Mouse (Mus musculus): ENCODE data around the gene Kif21b. TPM values are rescaled to one million over a fixed set of nuclear protein-coding genes. Genes with fewer than 3 reads are reported as not detected.

Kif21b gene
- polyA plus RNA-seq (2012; rRNA removed): 12.4 and 28.6 TPM in 2 replicates

GRCm38 (mm10) chr1:136130951-136131558, at the start of gene Kif21b:
Kif21b (plus strand) TSS chr1:136131389.
- no peaks in the 10 kb centered on the region for H3K27me3 ChIP-seq (ENCODE audit: control insufficient read depth, insufficient read depth, low read length)
- H3K4me3 ChIP-seq (ENCODE audit: low read depth, low read length): peak within 1 kb of the TSS; percentile 76
- TF ChIP-seq POLR2A (IDR thresholded peaks at IDR 0.05; ENCODE audit: low read depth, low read length): peak; percentile 79
- no peak for TF ChIP-seq CTCF (IDR thresholded peaks at IDR 0.05; ENCODE audit: extremely low read depth, insufficient read length, insufficient replicate concordance, low read depth, low read length)
- H3K27ac ChIP-seq (ENCODE audit: insufficient read depth, low read depth, low read length): peak within 1 kb of the TSS; percentile 77
- 2% methylated on average over 42 of the region's 42 CpGs for WGBS
- no peaks in the 10 kb centered on the region for H3K36me3 ChIP-seq (ENCODE audit: control insufficient read depth, insufficient read depth, low read length)
- peaks cover 47% of the 10 kb centered on the region for H3K4me1 ChIP-seq (ENCODE audit: control insufficient read depth, insufficient read depth, insufficient read length, low read length)

GRCm38 (mm10) chr1:136085988-136086685, 45.1 kb upstream of the Kif21b start:
- 53% methylated on average over 3 of the region's 3 CpGs for WGBS

GRCm38 (mm10) chr1:136089368-136090165, 41.6 kb upstream of the Kif21b start:
- no peak overlapping the region for H3K4me3 ChIP-seq (ENCODE audit: low read depth, low read length)
- TF ChIP-seq CTCF (IDR thresholded peaks at IDR 0.05; ENCODE audit: extremely low read depth, insufficient read length, insufficient replicate concordance, low read depth, low read length): no peak
- no peak for TF ChIP-seq POLR2A (IDR thresholded peaks at IDR 0.05; ENCODE audit: low read depth, low read length)
- WGBS: 70% methylated on average over 9 of the region's 9 CpGs
- no peaks in the 10 kb centered on the region for H3K27me3 ChIP-seq (ENCODE audit: control insufficient read depth, insufficient read depth, low read length)
- H3K27ac ChIP-seq (ENCODE audit: insufficient read depth, low read depth, low read length): no peak overlapping the region
- no peaks in the 10 kb centered on the region for H3K36me3 ChIP-seq (ENCODE audit: control insufficient read depth, insufficient read depth, low read length)
- no peaks in the 10 kb centered on the region for H3K4me1 ChIP-seq (ENCODE audit: control insufficient read depth, insufficient read depth, insufficient read length, low read length)

More at GRCm38 (mm10) chr1:136085988-136086685, 45.1 kb upstream of the Kif21b start:
- Histone ChIP-seq H3K4me3 (ENCODE audit: low read depth, low read length) (no peak overlapping the region), H3K27me3 (ENCODE audit: control insufficient read depth, insufficient read depth, low read length) (no peaks in the 10 kb centered on the region), H3K36me3 (ENCODE audit: control insufficient read depth, insufficient read depth, low read length) (no peaks in the 10 kb centered on the region), H3K27ac (ENCODE audit: insufficient read depth, low read depth, low read length) (no peak overlapping the region), H3K4me1 (ENCODE audit: control insufficient read depth, insufficient read depth, insufficient read length, low read length) (no peaks in the 10 kb centered on the region)
- TF ChIP-seq CTCF (IDR thresholded peaks at IDR 0.05; ENCODE audit: extremely low read depth, insufficient read length, insufficient replicate concordance, low read depth, low read length): no peak
- no peak for TF ChIP-seq POLR2A (IDR thresholded peaks at IDR 0.05; ENCODE audit: low read depth, low read length)

- H3K27ac ChIP-seq (ENCODE audit: insufficient read depth, low read depth, low read length): no peak overlapping the region
- H3K4me3 ChIP-seq (ENCODE audit: low read depth, low read length): no peak overlapping the region
- H3K27me3 ChIP-seq (ENCODE audit: control insufficient read depth, insufficient read depth, low read length): no peaks in the 10 kb centered on the region
- H3K4me1 ChIP-seq (ENCODE audit: control insufficient read depth, insufficient read depth, insufficient read length, low read length): no peaks in the 10 kb centered on the region
- WGBS: 72% methylated on average over 3 of the region's 3 CpGs
- no peaks in the 10 kb centered on the region for H3K36me3 ChIP-seq (ENCODE audit: control insufficient read depth, insufficient read depth, low read length)
- TF ChIP-seq CTCF (IDR thresholded peaks at IDR 0.05; ENCODE audit: extremely low read depth, insufficient read length, insufficient replicate concordance, low read depth, low read length): no peak
- TF ChIP-seq POLR2A (IDR thresholded peaks at IDR 0.05; ENCODE audit: low read depth, low read length): no peak
These were observed 37.5 kb upstream of the Kif21b start for GRCm38 (mm10) chr1:136093726-136094125.

- WGBS: 71% methylated on average over 5 of the region's 5 CpGs
- H3K36me3 ChIP-seq (ENCODE audit: control insufficient read depth, insufficient read depth, low read length): no peaks in the 10 kb centered on the region
- TF ChIP-seq POLR2A (IDR thresholded peaks at IDR 0.05; ENCODE audit: low read depth, low read length) (no peak), CTCF (IDR thresholded peaks at IDR 0.05; ENCODE audit: extremely low read depth, insufficient read length, insufficient replicate concordance, low read depth, low read length) (no peak)
These were observed 36.4 kb upstream of the Kif21b start for GRCm38 (mm10) chr1:136094807-136095206.

GRCm38 (mm10) chr1:136102094-136102493, 29.1 kb upstream of the Kif21b start:
- TF ChIP-seq POLR2A (IDR thresholded peaks at IDR 0.05; ENCODE audit: low read depth, low read length) (no peak), CTCF (IDR thresholded peaks at IDR 0.05; ENCODE audit: extremely low read depth, insufficient read length, insufficient replicate concordance, low read depth, low read length) (no peak)
- Histone ChIP-seq H3K4me1 (ENCODE audit: control insufficient read depth, insufficient read depth, insufficient read length, low read length) (peaks cover 3% of the 10 kb centered on the region; the same call in 1 of the 2 replicates), H3K36me3 (ENCODE audit: control insufficient read depth, insufficient read depth, low read length) (no peaks in the 10 kb centered on the region), H3K27ac (ENCODE audit: insufficient read depth, low read depth, low read length) (no peak overlapping the region), H3K4me3 (ENCODE audit: low read depth, low read length) (no peak overlapping the region), H3K27me3 (ENCODE audit: control insufficient read depth, insufficient read depth, low read length) (0 out of 2 replicates have a peak, but pooled peaks cover 3% of the 10 kb centered on the region)
- 49% methylated on average over 4 of the region's 4 CpGs for WGBS

More at GRCm38 (mm10) chr1:136094807-136095206, 36.4 kb upstream of the Kif21b start:
- no peak overlapping the region for H3K4me3 ChIP-seq (ENCODE audit: low read depth, low read length)
- H3K27ac ChIP-seq (ENCODE audit: insufficient read depth, low read depth, low read length): no peak overlapping the region
- no peaks in the 10 kb centered on the region for H3K27me3 ChIP-seq (ENCODE audit: control insufficient read depth, insufficient read depth, low read length)
- no peaks in the 10 kb centered on the region for H3K4me1 ChIP-seq (ENCODE audit: control insufficient read depth, insufficient read depth, insufficient read length, low read length)

Data from small intestine, adult 2 months (tissue).